Mouse (Mus musculus) left cerebral cortex, adult 2 months (tissue): Measurements from ENCODE around the gene Exoc4. TPM values are rescaled to one million over a fixed set of nuclear protein-coding genes. Genes with fewer than 3 reads are reported as not detected.

Experiments used
- DNase-seq, 2 experiments: peaks; one replicate each; pipeline ENCODE4 v3.0.0; 2021 to 2022; ENCODE audit warnings: low spot score in 2 of 2, mixed read lengths in 1 of 2; ENCODE audit errors: extremely low spot score in 1 of 2
- H3K27ac ChIP-seq: fragments of 200-600 bp; 2 replicates; pipeline ENCODE4 v1.8.1; 2022
- H3K4me3 ChIP-seq: fragments of 200-600 bp; 2 replicates; pipeline ENCODE4 v1.8.1; 2022
- CTCF ChIP-seq: fragments of 200-600 bp; IDR thresholded peaks from 2 replicates; pipeline ENCODE4 v1.8.1; 2022; ENCODE audit warnings: antibody characterized with exemption, mild to moderate bottlenecking, moderate library complexity
- intact Hi-C: fragments of 180-260 bp; cut with DNase I; formaldehyde crosslinking; loops from one replicate; pipeline ENCODE4 v1.15.1; 2025
- total RNA-seq, 2 experiments: library from RNA; stranded (reverse); gene quantifications; 2 replicates each; pipeline ENCODE4 v1.2.3; 2021

Exoc4 gene
- total RNA-seq, 2 experiments from 2014 or later = 75.6 to 80.2 TPM

- intact Hi-C loops = no loop called here
- no peak for TF ChIP-seq CTCF
- no peak for DNase-seq
- H3K27ac ChIP-seq = no peak overlapping the region
- H3K4me3 ChIP-seq = no peak overlapping the region
Observed at GRCm38 (mm10) chr6:33696976-33697375, 448.1 kb downstream of the Exoc4 start.

- DNase-seq = no peak
- no peak for TF ChIP-seq CTCF
- no peak overlapping the region for H3K27ac ChIP-seq
- no peak overlapping the region for H3K4me3 ChIP-seq
- intact Hi-C loops = no loop called here
Observed at GRCm38 (mm10) chr6:33708907-33709306, 460.0 kb downstream of the Exoc4 start.

- Histone ChIP-seq H3K27ac (no peak overlapping the region), H3K4me3 (no peak overlapping the region)
- no peak for DNase-seq
- TF ChIP-seq CTCF = no peak
- intact Hi-C loops = no loop called here
Observed at GRCm38 (mm10) chr6:33709340-33709739, 460.5 kb downstream of the Exoc4 start.

- TF ChIP-seq CTCF = no peak
- intact Hi-C loops = no loop called here
- no peak overlapping the region for H3K4me3 ChIP-seq
- H3K27ac ChIP-seq = no peak overlapping the region
- no peak for DNase-seq
Observed at GRCm38 (mm10) chr6:33711742-33712141, 462.9 kb downstream of the Exoc4 start.

- TF ChIP-seq CTCF = no peak
- H3K4me3 ChIP-seq = no peak overlapping the region
- H3K27ac ChIP-seq = no peak overlapping the region
- intact Hi-C loops = no loop called here
- no peak for DNase-seq
Observed at GRCm38 (mm10) chr6:33712540-33713118, 463.7 kb downstream of the Exoc4 start.

GRCm38 (mm10) chr6:33716254-33716965 lies 467.5 kb downstream of the Exoc4 start:
- Histone ChIP-seq H3K4me3 (no peak overlapping the region), H3K27ac (no peak overlapping the region)
- intact Hi-C loops = no loop called here
- TF ChIP-seq CTCF = no peak
- DNase-seq = no peak

GRCm38 (mm10) chr6:33721166-33721565 lies 472.3 kb downstream of the Exoc4 start:
- no peak for DNase-seq
- H3K27ac ChIP-seq = no peak overlapping the region
- H3K4me3 ChIP-seq = no peak overlapping the region
- intact Hi-C loops = no loop called here
- TF ChIP-seq CTCF = no peak

GRCm38 (mm10) chr6:33722811-33723210 lies 473.9 kb downstream of the Exoc4 start:
- Histone ChIP-seq H3K4me3 (no peak overlapping the region), H3K27ac (no peak overlapping the region)
- DNase-seq = no peak
- no peak for TF ChIP-seq CTCF
- intact Hi-C loops = no loop called here

- TF ChIP-seq CTCF = no peak
- DNase-seq = no peak
- intact Hi-C loops = no loop called here
- H3K27ac ChIP-seq = no peak overlapping the region
- H3K4me3 ChIP-seq = no peak overlapping the region
Observed at GRCm38 (mm10) chr6:33724596-33724995, 475.7 kb downstream of the Exoc4 start.

- Histone ChIP-seq H3K4me3 (no peak overlapping the region), H3K27ac (no peak overlapping the region)
- intact Hi-C loops = no loop called here
- DNase-seq = no peak
- TF ChIP-seq CTCF = no peak
Observed at GRCm38 (mm10) chr6:33727271-33727670, 478.4 kb downstream of the Exoc4 start.

- intact Hi-C loops = no loop called here
- no peak for DNase-seq
- Histone ChIP-seq H3K27ac (no peak overlapping the region), H3K4me3 (no peak overlapping the region)
- no peak for TF ChIP-seq CTCF
Observed at GRCm38 (mm10) chr6:33732214-33732613, 483.3 kb downstream of the Exoc4 start.

- Histone ChIP-seq H3K27ac (no peak overlapping the region), H3K4me3 (no peak overlapping the region)
- DNase-seq = no peak
- no peak for TF ChIP-seq CTCF
- intact Hi-C loops = no loop called here
Observed at GRCm38 (mm10) chr6:33733602-33734001, 484.7 kb downstream of the Exoc4 start.

- H3K27ac ChIP-seq = no peak overlapping the region
- no peak for DNase-seq
- no peak overlapping the region for H3K4me3 ChIP-seq
- intact Hi-C loops = no loop called here
- no peak for TF ChIP-seq CTCF
Observed at GRCm38 (mm10) chr6:33734032-33734431, 485.1 kb downstream of the Exoc4 start.
